Comparison of ENCODE assay signal across 9 mouse cellular contexts in genomic region chr1:192856411-192856810, GRCm38 (mm10). TPM values are rescaled to one million over a fixed set of nuclear protein-coding genes. Genes with fewer than 3 reads are reported as not detected.
DNase-seq lines count a peak whose midpoint lies in the region; ATAC-seq and TF ChIP-seq lines count a peak whose summit lies in the region.
"Had no signal": no experiment of that assay in that cellular context is flagged by ENCODE, and none has a peak within 500 bp of the region (broad histone marks: within the 10 kb centered on the region; RNA-seq: fewer than 3 reads in every experiment).

No protein-coding gene starts in this region.

- H3K9me3 ChIP-seq in midbrain, embryonic 10.5 days (replicated peaks): no peaks in the 10 kb centered on the region

- H3K4me1 ChIP-seq in midbrain, embryonic 10.5 days: peaks cover 45% of the 10 kb centered on the region
- peaks cover 21% of the 10 kb centered on the region for H3K4me1 ChIP-seq in thymus, adult 2 months (replicated peaks; ENCODE audit: control insufficient read depth, insufficient read depth, low read length)

- ATAC-seq in cerebellum, adult (ENCODE audit: insufficient number of reproducible peaks, low FRiP score, low TSS enrichment): no peak
- ATAC-seq in erythroblast, adult 5-6 weeks (replicated peaks; ENCODE audit: low FRiP score, poor library complexity, severe bottlenecking): no peak

- peaks cover 90% of the 10 kb centered on the region for H3K27me3 ChIP-seq in midbrain, embryonic 10.5 days (ENCODE audit: low read depth, poor library complexity, severe bottlenecking)
- H3K27me3 ChIP-seq in thymus, adult 2 months (ENCODE audit: control insufficient read depth, insufficient read depth, low read length): peaks cover 7% of the 10 kb centered on the region; the same call in 1 of the 2 replicates

- no peak for TF ChIP-seq CTCF in thymus, adult 2 months (IDR thresholded peaks at IDR 0.05; ENCODE audit: borderline replicate concordance, control insufficient read depth, extremely low read depth, insufficient read depth, low read length, poor library complexity)

- no peak overlapping the region for H3K4me3 ChIP-seq in midbrain, embryonic 10.5 days
- no peak overlapping the region for H3K4me3 ChIP-seq in thymus, adult 2 months (ENCODE audit: control insufficient read depth, insufficient read depth, low read length)

- TF ChIP-seq POLR2A in thymus, adult 2 months (IDR thresholded peaks at IDR 0.05; ENCODE audit: control insufficient read depth, extremely low read depth, insufficient read depth, low read length, poor library complexity): no peak

- no peak overlapping the region for H3K27ac ChIP-seq in midbrain, embryonic 10.5 days (replicated peaks)
- H3K27ac ChIP-seq in thymus, adult 2 months (ENCODE audit: control insufficient read depth, insufficient read depth, low read length): no peak overlapping the region
- H3K27ac ChIP-seq: liver, embryonic 14.5 days had no signal

- no peaks in the 10 kb centered on the region for H3K36me3 ChIP-seq in midbrain, embryonic 10.5 days
- no peaks in the 10 kb centered on the region for H3K36me3 ChIP-seq in thymus, adult 2 months (ENCODE audit: control insufficient read depth, insufficient read depth, low read length)

- WGBS in midbrain, embryonic 10.5 days: 5% methylated on average over 10 of the region's 10 CpGs
- 29% methylated on average over 10 of the region's 10 CpGs for WGBS in thymus, adult 2 months

- peak; percentile 23 for DNase-seq in cerebellum, adult 11-12 months
- DNase-seq in urinary bladder, postnatal 14 days (ENCODE audit: low spot score): peak; percentile 13
- DNase-seq in urinary bladder, postnatal 25 days (ENCODE audit: low spot score): no peak
- DNase-seq in midbrain, embryonic 10.5 days (ENCODE audit: low spot score): peak; percentile 43
- peak; percentile 57 for DNase-seq in thymus, adult 2 months
- no peak for DNase-seq in frontal cortex, postnatal 10 days (ENCODE audit: low spot score in 2 of 2)

RNA-seq across cellular contexts. Expression of gene Sertad4, which starts 0.9 kb away (rescaled TPM):
- 8.3 and 11.4 TPM in 2 replicates for polyA plus RNA-seq in midbrain, embryonic 10.5 days (2016; fragmentation: Nextera tagmentation; extraction: Ambion mirVana)
- polyA plus RNA-seq in thymus, adult 2 months (2012; rRNA removed): 1.6 and 2.3 TPM in 2 replicates
- total RNA-seq in erythroblast, adult 5-6 weeks (2015; ENCODE audit: low replicate concordance): not detected in 2 replicates
- not detected in 2 replicates for total RNA-seq in erythroblast, adult 5-6 weeks (2017; ENCODE audit: low replicate concordance)

Comparison
In these comparisons a context has a peak if more than half of its experiments do, and no peak if none do; other contexts are left out.
1. DNase-seq: peak in cerebellum, adult 11-12 months (single experiment), urinary bladder, postnatal 14 days (single experiment), midbrain, embryonic 10.5 days (single experiment) and thymus, adult 2 months (single experiment); none in urinary bladder, postnatal 25 days (single experiment) and frontal cortex, postnatal 10 days (0 of 2).